Mouse (Mus musculus) ovary, postnatal 10 days (tissue): Measurements from ENCODE around the gene Cbx4.
A peak's percentile ranks its signal among the peaks of the same experiment; 100 is the strongest.

Source experiments
- DNase-seq: peaks from one replicate; pipeline ENCODE4 v3.0.0; 2022; ENCODE audit warnings: low spot score

Gene Cbx4

DNA sequence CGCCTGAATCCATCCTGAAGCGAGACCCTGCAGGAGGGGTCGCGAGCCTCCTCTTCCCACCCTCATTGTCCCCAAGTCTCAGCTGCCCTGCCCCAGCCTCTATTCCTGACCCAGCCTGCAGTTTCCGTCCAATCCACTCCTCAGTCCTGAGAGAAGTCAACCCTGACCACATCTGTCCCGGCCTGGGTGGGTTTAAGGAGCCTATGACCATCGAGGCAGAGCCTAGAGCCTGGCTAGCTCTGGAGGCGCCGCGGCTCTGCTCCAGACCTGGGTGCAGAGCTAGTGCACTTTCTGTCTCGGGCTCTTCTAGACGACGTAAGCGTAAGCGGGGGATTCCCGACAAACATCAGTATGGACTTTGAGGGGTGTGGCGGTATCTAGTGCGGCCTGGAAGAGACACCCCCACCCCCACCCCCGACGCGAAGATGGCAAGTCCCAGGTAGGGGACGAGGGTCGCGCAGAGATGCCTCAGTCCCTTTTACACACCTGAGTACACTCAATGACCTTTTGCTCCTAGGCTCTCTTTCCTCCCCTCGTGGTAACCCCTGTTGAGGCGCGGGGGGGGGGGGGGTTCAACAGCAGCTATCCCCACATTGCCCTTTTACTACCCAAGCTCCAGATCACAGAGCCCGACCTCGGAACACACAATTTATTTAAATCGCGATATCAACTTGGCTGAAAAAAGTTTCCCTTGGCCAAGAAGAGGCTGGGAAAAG is 44.1 kb downstream of the Cbx4 start:
- DNase-seq, result no peak

- DNase-seq, result no peak
Measured at GRCm38 (mm10) chr11:119041325-119041716, 44.7 kb downstream of the Cbx4 start.

DNA sequence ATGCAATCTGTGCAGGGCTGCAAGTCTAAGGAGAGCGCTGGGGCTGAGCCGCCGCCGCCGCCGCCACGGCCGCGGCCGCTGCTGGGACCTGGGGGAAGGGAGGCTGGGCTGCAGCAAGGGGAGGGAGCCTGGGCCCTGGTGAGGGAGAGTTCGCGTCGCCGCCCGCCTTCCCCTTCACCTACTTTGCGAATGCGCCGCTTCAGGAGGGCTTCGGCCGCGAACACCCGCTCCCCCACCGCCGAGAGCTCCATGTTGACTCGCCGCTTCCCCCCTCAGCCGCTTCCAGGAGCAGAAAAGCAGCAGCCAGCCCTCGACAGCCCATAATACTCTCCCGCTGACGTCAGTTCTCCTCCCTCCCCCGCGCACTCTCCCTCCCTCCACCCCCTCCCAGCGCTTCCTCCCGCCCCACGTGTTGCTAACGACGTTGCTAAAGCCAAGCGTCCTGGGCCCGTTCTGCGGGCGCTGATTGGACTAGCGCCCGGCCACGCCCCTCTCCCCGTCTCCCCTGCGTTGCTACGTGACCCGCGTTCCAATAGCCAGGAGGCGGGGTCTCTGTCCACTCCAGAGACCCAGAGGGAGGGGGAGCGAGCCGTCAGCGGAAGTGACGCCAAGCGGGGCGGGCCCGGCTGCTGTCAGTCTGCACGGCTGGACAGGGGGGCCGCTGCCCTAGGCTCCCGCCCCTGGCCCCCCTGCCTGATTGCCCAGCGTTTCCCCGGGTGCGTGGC is 45.3 kb downstream of the Cbx4 start, which contains the start of gene Cbx8:
Gene Cbx8, minus strand, starts transcription at position 370 of the 725 bp plus-strand sequence.
- peak; percentile 94 for DNase-seq

GRCm38 (mm10) chr11:119039732-119040512 is 46.1 kb downstream of the Cbx4 start:
- DNase-seq, result no peak

GRCm38 (mm10) chr11:119038744-119039484 is 47.1 kb downstream of the Cbx4 start:
- DNase-seq, result no peak

- DNase-seq, result no peak
Measured at GRCm38 (mm10) chr11:119037780-119038401, 48.1 kb downstream of the Cbx4 start.

GRCm38 (mm10) chr11:119036934-119037779 is 48.9 kb downstream of the Cbx4 start:
- no peak for DNase-seq

- DNase-seq, result no peak
Measured at GRCm38 (mm10) chr11:119036447-119036846, 49.6 kb downstream of the Cbx4 start.

DNA sequence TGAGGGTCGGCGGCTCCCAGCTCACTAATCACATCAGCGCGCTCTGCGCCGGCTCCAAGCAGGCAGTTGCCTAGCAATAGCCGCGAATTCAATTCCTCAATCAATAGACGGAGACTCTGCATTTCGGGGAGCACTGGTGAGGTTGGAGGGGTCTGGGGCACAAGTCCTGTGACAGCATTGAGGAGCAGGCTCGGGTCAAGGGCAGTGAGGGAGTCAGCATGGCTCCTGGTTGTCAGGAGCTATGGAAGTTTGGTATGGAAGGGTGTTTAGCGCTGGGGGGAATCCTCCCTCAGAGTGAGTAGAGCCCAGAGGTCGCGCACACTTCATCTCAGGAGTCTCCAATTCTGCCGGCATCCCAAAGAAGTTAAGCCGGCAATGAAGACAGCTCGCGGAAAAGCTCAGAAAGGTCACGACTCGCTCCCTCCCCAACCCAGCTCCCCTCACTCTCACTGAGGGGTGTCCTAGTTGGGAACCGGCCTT is 50.3 kb downstream of the Cbx4 start:
- DNase-seq, result no peak

GRCm38 (mm10) chr11:119035094-119035685 is 50.8 kb downstream of the Cbx4 start:
- DNase-seq, result no peak

- DNase-seq, result no peak
Measured at GRCm38 (mm10) chr11:119034635-119035034, 51.4 kb downstream of the Cbx4 start.

GRCm38 (mm10) chr11:119033874-119034558 is 52.0 kb downstream of the Cbx4 start:
- no peak for DNase-seq
